Mouse (Mus musculus) limb, embryonic 15.5 days (tissue): ENCODE results near the gene Eps15. TPM values are rescaled to one million over a fixed set of nuclear protein-coding genes. Genes with fewer than 3 reads are reported as not detected.

Experiments used
- ATAC-seq: fragments of 200-750 bp; cut with Nextera tagmentation; 2 replicates; pipeline ENCODE4 v1.8.0; 2017; ENCODE audit warnings: low read depth, moderate TSS enrichment; ENCODE audit not compliant: insufficient number of reproducible peaks, low FRiP score, low TSS enrichment
- H3K27ac ChIP-seq: fragments of 300-500 bp; sonication (generic); 2 replicates; pipeline ENCODE4 v1.5.1; 2015; ENCODE audit warnings: moderate library complexity, mild to moderate bottlenecking, inconsistent platforms
- H3K27me3 ChIP-seq: fragments of 300-500 bp; sonication (generic); 2 replicates; pipeline ENCODE4 v1.6.1; 2015; ENCODE audit warnings: inconsistent platforms
- H3K36me3 ChIP-seq: fragments of 300-500 bp; sonication (generic); 2 replicates; pipeline ENCODE4 v1.6.1; 2015; ENCODE audit warnings: inconsistent platforms
- H3K4me1 ChIP-seq: fragments of 300-500 bp; sonication (generic); 2 replicates; pipeline ENCODE4 v1.6.1; 2015; ENCODE audit warnings: inconsistent platforms
- H3K4me2 ChIP-seq: fragments of 300-500 bp; sonication (generic); 2 replicates; pipeline ENCODE4 v1.6.1; 2015; ENCODE audit warnings: mild to moderate bottlenecking, inconsistent platforms
- H3K4me3 ChIP-seq: fragments of 300-500 bp; sonication (generic); 2 replicates; pipeline ENCODE4 v1.5.1; 2015; ENCODE audit warnings: mild to moderate bottlenecking, inconsistent platforms
- H3K9ac ChIP-seq: fragments of 300-500 bp; sonication (generic); 2 replicates; pipeline ENCODE4 v1.6.1; 2015; ENCODE audit warnings: inconsistent platforms
- H3K9me3 ChIP-seq: fragments of 300-500 bp; sonication (generic); 2 replicates; pipeline ENCODE4 v1.6.1; 2016; ENCODE audit warnings: inconsistent platforms
- WGBS: fragments of 180-500 bp; shearing (Covaris S2); methylation state at CpG from one replicate; pipeline ENCODE4 v1.1.7; 2015; 5-methylcytosine and 5-hydroxymethylcytosine counted together
- polyA plus RNA-seq: library from polyadenylated mRNA; unstranded; fragments of >200 nt; fragmentation: Nextera tagmentation; extraction: Ambion mirVana; gene quantifications from 2 replicates; pipeline ENCODE4 v1.2.1, GENCODE M21; 2015

Gene Eps15
- polyA plus RNA-seq, 1 experiment from 2014 or later, result 40.1 TPM

DNA sequence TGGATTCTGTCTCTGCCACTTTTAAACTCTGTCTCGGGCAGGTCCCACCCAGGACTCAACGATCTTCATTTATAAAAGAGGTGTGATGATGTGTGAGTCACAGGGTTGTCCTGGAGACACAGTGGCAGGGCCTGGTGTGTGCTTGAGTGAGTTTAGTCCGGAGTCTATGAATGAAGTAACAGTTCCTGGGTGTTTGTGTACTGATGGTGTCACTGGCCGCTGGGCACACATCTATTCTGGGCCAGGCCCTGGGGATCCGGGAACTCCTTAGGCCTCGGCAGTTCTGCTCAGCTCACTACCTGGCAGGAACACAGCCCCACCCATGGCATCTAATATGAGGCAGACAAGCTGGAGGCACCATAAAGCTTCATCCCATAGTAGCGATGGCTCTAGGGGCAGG lies 141.5 kb downstream of the Eps15 start:
- ATAC-seq, result no peak
- no peaks in the 10 kb centered on the region for H3K9me3 ChIP-seq
- H3K9ac ChIP-seq, result no peak overlapping the region
- H3K4me2 ChIP-seq, result no peak overlapping the region
- no peaks in the 10 kb centered on the region for H3K4me1 ChIP-seq
- 75% methylated on average over 7 of the region's 7 CpGs for WGBS
- H3K4me3 ChIP-seq, result no peak overlapping the region
- no peak overlapping the region for H3K27ac ChIP-seq
- no peaks in the 10 kb centered on the region for H3K27me3 ChIP-seq
- no peaks in the 10 kb centered on the region for H3K36me3 ChIP-seq

DNA sequence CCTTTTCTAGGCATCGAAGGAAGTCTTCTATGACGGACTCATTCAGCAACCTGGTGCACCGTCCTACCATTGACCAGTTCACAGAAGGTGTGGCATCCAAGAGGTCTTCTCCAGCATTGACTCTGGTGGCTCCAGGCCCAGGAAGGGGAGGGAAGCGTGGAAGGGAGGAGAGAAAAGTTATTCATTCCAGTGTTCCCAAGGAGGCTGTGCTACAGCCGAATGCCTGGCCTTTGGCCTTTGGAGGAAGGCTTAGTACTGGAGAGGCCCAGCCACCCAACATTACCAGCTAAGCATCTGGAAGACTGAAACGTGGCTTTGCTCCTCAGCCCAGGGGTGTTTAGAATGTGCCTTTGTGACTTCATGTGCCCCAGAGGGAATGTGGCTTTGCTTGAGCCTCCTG lies 142.4 kb downstream of the Eps15 start:
- Histone ChIP-seq H3K27me3 (no peaks in the 10 kb centered on the region), H3K36me3 (no peaks in the 10 kb centered on the region), H3K27ac (no peak overlapping the region), H3K4me1 (no peaks in the 10 kb centered on the region), H3K4me3 (no peak overlapping the region), H3K9ac (no peak overlapping the region), H3K4me2 (no peak overlapping the region), H3K9me3 (no peaks in the 10 kb centered on the region)
- 76% methylated on average over 6 of the region's 6 CpGs for WGBS
- no peak for ATAC-seq

DNA sequence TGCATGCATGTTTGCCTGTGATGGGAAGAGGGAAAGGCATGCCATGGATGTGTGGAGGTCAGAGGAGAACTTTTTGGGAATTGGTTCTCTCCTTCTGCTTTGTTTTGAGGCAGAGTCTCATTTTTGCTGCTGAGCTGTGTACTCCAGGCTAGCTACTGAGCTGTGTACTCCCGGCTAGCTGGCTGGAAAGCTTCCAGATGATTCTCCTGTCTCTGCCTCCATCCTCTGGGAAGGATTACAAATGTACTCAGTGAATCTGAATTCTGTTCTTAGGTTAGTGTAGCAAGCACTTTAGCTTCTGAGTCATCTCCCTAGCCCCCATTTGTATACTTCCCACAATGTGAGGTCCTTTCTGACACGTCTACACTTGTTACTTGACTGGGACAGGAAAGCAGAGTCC lies 143.4 kb downstream of the Eps15 start:
- no peak overlapping the region for H3K4me3 ChIP-seq
- no peak for ATAC-seq
- no peak overlapping the region for H3K4me2 ChIP-seq
- H3K4me1 ChIP-seq, result no peaks in the 10 kb centered on the region
- no peaks in the 10 kb centered on the region for H3K36me3 ChIP-seq
- WGBS, result 72% methylated on average over 2 of the region's 2 CpGs
- H3K9ac ChIP-seq, result no peak overlapping the region
- H3K9me3 ChIP-seq, result no peaks in the 10 kb centered on the region
- H3K27me3 ChIP-seq, result no peaks in the 10 kb centered on the region
- H3K27ac ChIP-seq, result no peak overlapping the region

DNA sequence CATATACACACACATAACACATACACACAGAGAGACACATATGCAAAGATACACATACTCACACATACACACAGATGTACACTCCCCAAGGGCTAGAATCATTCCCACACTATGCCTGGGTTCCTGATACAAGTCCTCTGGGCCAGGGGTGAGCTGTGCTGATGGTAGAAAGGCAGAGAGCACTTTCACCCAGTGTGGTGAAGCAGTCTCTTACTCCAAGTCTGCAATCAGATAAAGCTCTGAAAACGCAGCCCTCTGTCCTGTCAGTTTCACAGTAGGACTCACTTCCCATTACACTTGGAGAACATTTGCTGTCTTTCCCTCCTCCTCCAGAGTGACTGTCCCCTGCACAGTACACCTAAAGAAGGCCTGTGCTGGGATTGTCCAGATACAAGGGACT lies 147.0 kb downstream of the Eps15 start:
- ATAC-seq, result no peak
- H3K27me3 ChIP-seq, result no peaks in the 10 kb centered on the region
- no peak overlapping the region for H3K9ac ChIP-seq
- peaks cover 8% of the 10 kb centered on the region; the same call in 1 of the 2 replicates for H3K4me1 ChIP-seq
- 74% methylated on average over 1 of the region's 1 CpGs for WGBS
- H3K9me3 ChIP-seq, result no peaks in the 10 kb centered on the region
- no peaks in the 10 kb centered on the region for H3K36me3 ChIP-seq
- no peak overlapping the region for H3K4me2 ChIP-seq
- no peak overlapping the region for H3K4me3 ChIP-seq
- H3K27ac ChIP-seq, result no peak overlapping the region

DNA sequence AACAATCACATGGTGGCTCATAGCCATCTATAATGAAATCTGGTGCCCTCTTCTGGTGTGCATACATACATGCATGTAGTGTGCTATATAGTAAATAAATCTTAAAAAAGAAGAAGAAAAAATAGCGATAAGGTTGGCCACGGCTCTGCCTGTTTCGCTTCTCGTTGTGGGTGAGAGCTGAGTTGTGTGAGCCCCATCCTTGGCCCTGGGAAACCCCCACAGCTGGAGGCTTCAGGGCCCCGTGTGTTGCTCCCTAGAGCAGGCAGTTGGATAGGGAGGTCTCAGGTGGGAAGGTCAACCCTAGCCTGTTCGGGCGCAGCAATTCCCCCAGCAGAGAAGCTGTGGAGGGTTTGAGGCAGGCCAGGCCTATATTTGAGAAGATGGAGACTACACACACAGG lies 150.2 kb downstream of the Eps15 start:
- WGBS, result 89% methylated on average over 7 of the region's 7 CpGs
- no peaks in the 10 kb centered on the region for H3K9me3 ChIP-seq

DNA sequence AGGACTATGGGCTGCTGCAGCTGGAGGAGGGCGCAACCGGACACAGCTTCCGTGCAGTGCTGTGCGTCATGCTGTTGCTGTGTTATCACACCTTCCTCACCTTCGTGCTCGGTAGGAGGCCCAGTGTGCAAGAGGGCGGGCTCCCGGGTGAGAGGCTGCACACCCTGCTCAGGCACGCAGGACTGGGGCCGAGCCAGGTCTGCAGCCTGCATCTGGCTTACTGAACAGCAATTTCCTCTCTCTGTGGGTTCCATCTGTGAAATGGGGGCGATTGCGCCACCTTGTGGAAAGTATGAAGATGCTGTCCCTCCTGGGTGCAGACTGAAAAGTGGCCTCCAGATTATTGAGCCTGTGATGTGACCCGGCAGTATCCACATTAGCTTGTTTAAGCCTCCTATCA lies 150.8 kb downstream of the Eps15 start:
- Histone ChIP-seq H3K27me3 (no peaks in the 10 kb centered on the region), H3K4me1 (peaks cover 15% of the 10 kb centered on the region), H3K27ac (no peak overlapping the region), H3K9me3 (no peaks in the 10 kb centered on the region), H3K4me3 (no peak overlapping the region), H3K9ac (no peak overlapping the region), H3K4me2 (no peak overlapping the region), H3K36me3 (no peaks in the 10 kb centered on the region)
- peak; percentile 31; the same call in 1 of the 2 replicates for ATAC-seq
- 36% methylated on average over 13 of the region's 13 CpGs for WGBS

More for the DNA sequence above, 150.2 kb downstream of the Eps15 start:
- no peak overlapping the region for H3K4me2 ChIP-seq
- no peak overlapping the region for H3K9ac ChIP-seq
- H3K4me1 ChIP-seq, result peaks cover 15% of the 10 kb centered on the region
- no peak for ATAC-seq
- H3K4me3 ChIP-seq, result no peak overlapping the region
- H3K27me3 ChIP-seq, result no peaks in the 10 kb centered on the region
- no peaks in the 10 kb centered on the region for H3K36me3 ChIP-seq
- no peak overlapping the region for H3K27ac ChIP-seq

DNA sequence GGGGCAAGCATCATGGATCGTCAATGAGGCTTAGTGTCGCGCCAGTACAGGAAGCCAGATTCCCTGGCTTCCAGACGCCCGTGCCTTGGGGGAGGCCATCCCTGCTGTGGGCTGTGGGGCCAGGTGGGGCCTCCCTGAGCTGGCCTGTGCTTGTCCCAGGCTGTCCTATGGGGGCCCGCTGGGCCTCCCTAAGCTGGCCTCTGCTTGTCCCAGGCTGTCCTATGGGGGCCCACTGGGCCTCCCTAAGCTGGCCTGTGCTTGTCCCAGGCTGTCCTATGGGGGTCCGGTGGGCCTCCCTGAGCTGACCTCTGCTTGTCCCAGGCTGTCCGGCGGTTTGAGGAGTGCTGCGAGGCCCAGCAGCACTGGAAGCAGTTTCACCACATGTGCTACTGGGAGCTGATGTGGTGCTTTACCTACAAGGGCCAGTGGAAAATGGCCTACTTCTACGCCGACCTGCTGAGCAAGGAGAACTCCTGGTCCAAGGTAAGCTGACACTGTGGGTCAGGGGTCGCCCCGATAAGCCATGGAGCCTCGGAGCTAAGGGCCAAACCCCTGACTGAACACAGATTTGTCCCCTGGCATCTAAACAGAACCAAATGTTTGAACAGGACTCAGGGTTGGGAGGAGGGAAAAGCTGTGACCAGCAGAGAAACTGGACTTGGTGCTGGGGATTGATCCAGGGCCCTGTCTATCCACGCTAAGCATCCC lies 152.8 kb downstream of the Eps15 start:
- no peak; the same call in 1 of the 2 replicates for ATAC-seq
- no peaks in the 10 kb centered on the region for H3K27me3 ChIP-seq
- 49% methylated on average over 15 of the region's 16 CpGs for WGBS
- no peaks in the 10 kb centered on the region for H3K36me3 ChIP-seq
- no peak overlapping the region for H3K9ac ChIP-seq
- no peak overlapping the region for H3K27ac ChIP-seq
- no peaks in the 10 kb centered on the region for H3K9me3 ChIP-seq
- no peak overlapping the region for H3K4me2 ChIP-seq
- peaks cover 15% of the 10 kb centered on the region for H3K4me1 ChIP-seq
- no peak overlapping the region for H3K4me3 ChIP-seq

DNA sequence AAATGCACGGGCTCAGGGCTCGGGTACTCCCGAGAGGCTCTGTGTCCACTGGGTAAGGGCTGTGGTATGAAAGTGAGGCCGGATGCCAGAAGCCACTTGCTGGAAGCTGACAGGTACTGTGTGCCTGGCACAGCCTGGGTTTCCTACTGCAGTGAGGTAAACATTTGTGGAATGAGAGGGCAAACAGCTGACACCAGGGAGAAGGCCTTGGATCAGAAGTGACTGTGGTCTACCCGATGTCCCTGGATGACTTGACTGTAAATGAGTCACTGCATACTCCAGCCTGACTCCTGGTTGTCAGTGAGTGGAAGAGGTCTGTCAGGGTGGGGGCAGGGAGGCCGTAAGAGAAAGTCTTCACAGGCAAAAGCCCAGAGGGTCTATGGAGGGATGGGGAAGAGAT lies 153.6 kb downstream of the Eps15 start:
- peaks cover 15% of the 10 kb centered on the region for H3K4me1 ChIP-seq
- no peaks in the 10 kb centered on the region for H3K36me3 ChIP-seq
- H3K9ac ChIP-seq, result no peak overlapping the region
- no peak overlapping the region for H3K4me2 ChIP-seq
- no peak overlapping the region for H3K4me3 ChIP-seq
- no peak for ATAC-seq
- no peaks in the 10 kb centered on the region for H3K9me3 ChIP-seq
- H3K27ac ChIP-seq, result 0 out of 2 replicates have a peak overlapping the region, but pooled peaks have one; percentile 11
- WGBS, result 52% methylated on average over 6 of the region's 6 CpGs
- no peaks in the 10 kb centered on the region for H3K27me3 ChIP-seq

DNA sequence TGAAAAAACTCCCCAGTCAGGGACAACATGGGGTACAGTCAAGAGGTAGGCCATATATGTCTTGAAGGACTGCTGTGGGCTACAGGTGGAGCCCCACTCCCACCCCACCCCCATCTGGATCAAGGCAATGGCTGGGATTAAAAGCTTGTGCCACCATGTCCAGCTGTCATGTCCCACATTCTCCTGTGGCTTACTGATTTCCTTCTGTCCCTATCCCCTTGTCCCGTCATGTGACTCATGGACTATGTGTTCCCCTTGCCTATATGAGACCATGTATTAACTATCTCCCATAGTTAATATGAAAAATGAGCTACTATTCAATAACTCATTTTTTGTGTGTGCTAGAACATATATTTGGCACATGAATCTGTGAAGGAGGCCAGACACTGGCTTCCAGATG lies 154.2 kb downstream of the Eps15 start:
- 97% methylated on average over 1 of the region's 1 CpGs for WGBS
- H3K4me2 ChIP-seq, result no peak overlapping the region
- no peak overlapping the region for H3K4me3 ChIP-seq
- no peak for ATAC-seq
- H3K27ac ChIP-seq, result no peak overlapping the region
- no peak overlapping the region for H3K9ac ChIP-seq
- no peaks in the 10 kb centered on the region for H3K36me3 ChIP-seq
- no peaks in the 10 kb centered on the region for H3K27me3 ChIP-seq
- peaks cover 15% of the 10 kb centered on the region for H3K4me1 ChIP-seq
- H3K9me3 ChIP-seq, result no peaks in the 10 kb centered on the region

Other genes starting within 250 kb of the Eps15 start
- gene Osbpl9, start 78.0 kb upstream of the Eps15 start, polyA plus RNA-seq, result 62.1 and 63.8 TPM in 2 replicates
- gene Calr4, start 45.8 kb upstream of the Eps15 start, polyA plus RNA-seq, result 0.09 and 0.24 TPM in 2 replicates
- gene Ttc39a, start 126.4 kb downstream of the Eps15 start, polyA plus RNA-seq, result 3.2 and 4.0 TPM in 2 replicates
- gene Rnf11, start 204.5 kb downstream of the Eps15 start, polyA plus RNA-seq, result 40.0 and 47.4 TPM in 2 replicates